8 mouse cellular contexts compared by ENCODE assay signal in genomic region chr19:3322261-3322969, GRCm38 (mm10). TPM values are rescaled to one million over a fixed set of nuclear protein-coding genes. Genes with fewer than 3 reads are reported as not detected.
DNase-seq lines count a peak whose midpoint lies in the region; ATAC-seq and TF ChIP-seq lines count a peak whose summit lies in the region.

Cpt1a (plus strand) TSS chr19:3322334.

- DNase-seq in urinary bladder, postnatal 14 days (ENCODE audit: low spot score) = peak; percentile 64
- DNase-seq in urinary bladder, postnatal 10 days (ENCODE audit: low spot score) = no peak
- peak; percentile 40 for DNase-seq in embryo, embryonic 10.5 days (ENCODE audit: low spot score)
- peak; percentile 72 to 74 for DNase-seq in heart, adult 18-20 months
- peak; percentile 65 for DNase-seq in kidney, adult 18-20 months
- DNase-seq in limb, embryonic 14.5 days (ENCODE audit: low spot score) = no peak

- peaks cover 21% of the 10 kb centered on the region for H3K4me1 ChIP-seq in limb, embryonic 14.5 days (ENCODE audit: control insufficient read depth, insufficient read depth, low read length)
- peaks cover 44% of the 10 kb centered on the region for H3K4me1 ChIP-seq in midbrain, embryonic 15.5 days
- H3K4me1 ChIP-seq in stomach, embryonic 16.5 days (ENCODE audit: control insufficient read depth, insufficient read depth, low read length) = peaks cover 22% of the 10 kb centered on the region

- peak within 1 kb of the TSS; percentile 64 for H3K4me3 ChIP-seq in limb, embryonic 14.5 days (replicated peaks; ENCODE audit: low read length)
- peak within 1 kb of the TSS; percentile 46 for H3K4me3 ChIP-seq in midbrain, embryonic 15.5 days
- H3K4me3 ChIP-seq in stomach, embryonic 16.5 days (replicated peaks; ENCODE audit: low read length) = peak within 1 kb of the TSS; percentile 74

- H3K9me3 ChIP-seq in limb, embryonic 14.5 days (ENCODE audit: control insufficient read depth, low read length) = no peaks in the 10 kb centered on the region
- no peaks in the 10 kb centered on the region for H3K9me3 ChIP-seq in midbrain, embryonic 15.5 days
- H3K9me3 ChIP-seq in stomach, embryonic 16.5 days (replicated peaks; ENCODE audit: control insufficient read depth, low read length) = no peaks in the 10 kb centered on the region

- H3K27me3 ChIP-seq in limb, embryonic 14.5 days (ENCODE audit: control insufficient read depth, insufficient read depth, low read length) = peaks cover 6% of the 10 kb centered on the region; the same call in 1 of the 2 replicates
- peaks cover 33% of the 10 kb centered on the region for H3K27me3 ChIP-seq in midbrain, embryonic 15.5 days (replicated peaks)
- H3K27me3 ChIP-seq in stomach, embryonic 16.5 days (ENCODE audit: control insufficient read depth, insufficient read depth, low read length) = no peaks in the 10 kb centered on the region

- H3K4me2 ChIP-seq in limb, embryonic 14.5 days (replicated peaks; ENCODE audit: low read depth, low read length, severe bottlenecking) = peak within 1 kb of the TSS; percentile 99
- H3K4me2 ChIP-seq in midbrain, embryonic 15.5 days = peak within 1 kb of the TSS; percentile 93
- peak within 1 kb of the TSS; percentile 99 for H3K4me2 ChIP-seq in stomach, embryonic 16.5 days (ENCODE audit: low read depth, low read length)

- WGBS in limb, embryonic 14.5 days = 3% methylated on average over 26 of the region's 26 CpGs
- WGBS in midbrain, embryonic 15.5 days = 4% methylated on average over 26 of the region's 26 CpGs
- 3% methylated on average over 26 of the region's 26 CpGs for WGBS in stomach, embryonic 16.5 days

- H3K36me3 ChIP-seq in limb, embryonic 14.5 days (ENCODE audit: control insufficient read depth, insufficient read depth, low read length) = no peaks in the 10 kb centered on the region
- H3K36me3 ChIP-seq in midbrain, embryonic 15.5 days (replicated peaks) = no peaks in the 10 kb centered on the region
- no peaks in the 10 kb centered on the region for H3K36me3 ChIP-seq in stomach, embryonic 16.5 days (ENCODE audit: control insufficient read depth, insufficient read depth, low read length)

- H3K9ac ChIP-seq in limb, embryonic 14.5 days (ENCODE audit: low read depth, low read length, severe bottlenecking) = peak within 1 kb of the TSS; percentile 63
- peak within 1 kb of the TSS; percentile 45 for H3K9ac ChIP-seq in midbrain, embryonic 15.5 days
- H3K9ac ChIP-seq in stomach, embryonic 16.5 days (ENCODE audit: low read length) = peak within 1 kb of the TSS; percentile 77

- no peak within 1 kb of the TSS for H3K27ac ChIP-seq in limb, embryonic 14.5 days (replicated peaks; ENCODE audit: low read depth, low read length)
- H3K27ac ChIP-seq in midbrain, embryonic 15.5 days = 0 out of 2 replicates have a peak within 1 kb of the TSS, but pooled peaks have one; percentile 39
- peak within 1 kb of the TSS; percentile 94 for H3K27ac ChIP-seq in stomach, embryonic 16.5 days (ENCODE audit: low read length)

- ATAC-seq in limb, embryonic 14.5 days (ENCODE audit: low FRiP score, low read depth) = no peak
- no peak for ATAC-seq in midbrain, embryonic 15.5 days (replicated peaks)
- no peak for ATAC-seq in stomach, embryonic 16.5 days (ENCODE audit: insufficient read depth, low FRiP score)

- TF ChIP-seq POLR2A in limb, embryonic 14.5 days (IDR thresholded peaks at IDR 0.05; ENCODE audit: borderline replicate concordance, extremely low read depth, insufficient read depth, insufficient read length) = no peak

RNA-seq across cellular contexts. Expression of gene Cpt1a, which starts in this region (rescaled TPM):
- total RNA-seq in heart, adult 18-20 months (2021) = 10 to 100 TPM; 39.2 to 54.4 TPM
- polyA plus RNA-seq in limb, embryonic 14.5 days (2012; rRNA removed) = 20.3 and 24.4 TPM in 2 replicates
- 21.7 and 22.5 TPM in 2 replicates for polyA plus RNA-seq in limb, embryonic 14.5 days (2014; fragmentation: Nextera tagmentation; extraction: Ambion mirVana)
- 16.1 TPM in 2 replicates for polyA plus RNA-seq in midbrain, embryonic 15.5 days (2015; fragmentation: Nextera tagmentation; extraction: Ambion mirVana)
- polyA plus RNA-seq in stomach, embryonic 16.5 days (2015; fragmentation: Nextera tagmentation; extraction: Ambion mirVana) = 30.8 and 32.7 TPM in 2 replicates

Comparison
In these comparisons a context has a peak if more than half of its experiments do, and no peak if none do; other contexts are left out.
1. DNase-seq: peak in urinary bladder, postnatal 14 days (single experiment), embryo, embryonic 10.5 days (single experiment), heart, adult 18-20 months (2 of 2) and kidney, adult 18-20 months (single experiment); none in urinary bladder, postnatal 10 days (single experiment) and limb, embryonic 14.5 days (single experiment).
2. Peak in every context shown above with its lines, with median percentiles within 50 percentile points of each other: H3K4me2 ChIP-seq, H3K4me3 ChIP-seq and H3K9ac ChIP-seq.